Mouse (Mus musculus) heart, postnatal 36 days (tissue): ENCODE data around the gene Miip. TPM values are rescaled to one million over a fixed set of nuclear protein-coding genes. Genes with fewer than 3 reads are reported as not detected.

Experiments used
- total RNA-seq, 2 experiments: library from RNA; stranded (reverse); gene quantifications; 2 replicates each; pipeline ENCODE4 v1.2.3; 2021

The Miip gene
- total RNA-seq, 2 experiments from 2014 or later = 7.6 to 8.6 TPM

Other genes starting within 250 kb of the Miip start
- 1 to 10 TPM; 2.8 to 3.6 TPM for gene Zfp979, start 226.3 kb downstream of the Miip start, total RNA-seq
- not detected for gene Zfp534, start 166.3 kb downstream of the Miip start, total RNA-seq
- gene Zfp984, start 59.0 kb downstream of the Miip start, total RNA-seq = 1 to 10 TPM; 2.4 to 2.7 TPM
- 10 to 100 TPM; 10.5 to 13.3 TPM for gene Zfp933, start 20.4 kb downstream of the Miip start, total RNA-seq
- gene Fv1, start 163 bp upstream of the Miip start, total RNA-seq = 10 to 100 TPM; 16.1 to 18.3 TPM
- gene Mfn2, start 35.9 kb upstream of the Miip start, total RNA-seq = 100 to 1,000 TPM; 670 to 699 TPM
- 10 to 100 TPM; 71.3 to 89.9 TPM for gene Plod1, start 68.0 kb upstream of the Miip start, total RNA-seq
- 10 to 100 TPM; 37.2 to 41.2 TPM for gene 2510039O18Rik, start 72.1 kb upstream of the Miip start, total RNA-seq
- gene Nppb, start 117.0 kb upstream of the Miip start, total RNA-seq = 100 to 1,000 TPM in 1 of 2 experiments, 10 to 100 TPM in 1; 93.0 to 227 TPM
- gene Nppa, start 131.9 kb upstream of the Miip start, total RNA-seq = 1,000 to 10,000 TPM; 1,742 to 1,804 TPM
- 1 to 10 TPM; 8.0 to 9.3 TPM for gene Clcn6, start 170.0 kb upstream of the Miip start, total RNA-seq
- gene Mthfr, start 170.3 kb upstream of the Miip start, total RNA-seq = 10 to 100 TPM in 1 of 2 experiments, 1 to 10 TPM in 1; 9.2 to 13.1 TPM
- gene Agtrap, start 219.2 kb upstream of the Miip start, total RNA-seq = 10 to 100 TPM; 45.1 to 49.3 TPM